Mouse (Mus musculus) liver, embryonic 15.5 days (tissue): ENCODE measurements around the gene Dis3l2. TPM values are rescaled to one million over a fixed set of nuclear protein-coding genes. Genes with fewer than 3 reads are reported as not detected.

Experiments
- ATAC-seq: fragments of 200-750 bp; cut with Nextera tagmentation; 2 replicates; pipeline ENCODE4 v1.8.0; 2017; ENCODE audit warnings: moderate number of reproducible peaks, mild to moderate bottlenecking, moderate library complexity; ENCODE audit not compliant: insufficient read depth
- H3K27ac ChIP-seq: fragments of 300-500 bp; sonication (generic); replicated peaks from 2 replicates; pipeline ENCODE4 v1.5.1; 2015; ENCODE audit warnings: mild to moderate bottlenecking, inconsistent platforms
- H3K27me3 ChIP-seq: fragments of 300-500 bp; sonication (generic); 2 replicates; pipeline ENCODE4 v1.6.1; 2015; ENCODE audit warnings: mild to moderate bottlenecking, inconsistent platforms
- H3K36me3 ChIP-seq: fragments of 300-500 bp; sonication (generic); replicated peaks from 2 replicates; pipeline ENCODE4 v1.6.1; 2015; ENCODE audit warnings: moderate library complexity, mild to moderate bottlenecking, inconsistent platforms
- H3K4me1 ChIP-seq: fragments of 300-500 bp; sonication (generic); replicated peaks from 2 replicates; pipeline ENCODE4 v1.6.1; 2015; ENCODE audit warnings: inconsistent platforms
- H3K4me2 ChIP-seq: fragments of 300-500 bp; sonication (generic); 2 replicates; pipeline ENCODE4 v1.6.1; 2015; ENCODE audit warnings: moderate library complexity, mild to moderate bottlenecking, inconsistent platforms
- H3K4me3 ChIP-seq: fragments of 300-500 bp; sonication (generic); replicated peaks from 2 replicates; pipeline ENCODE4 v1.5.1; 2015; ENCODE audit warnings: mild to moderate bottlenecking, inconsistent platforms
- H3K9ac ChIP-seq: fragments of 300-500 bp; sonication (generic); 2 replicates; pipeline ENCODE4 v1.6.1; 2015; ENCODE audit warnings: moderate library complexity, mild to moderate bottlenecking, inconsistent platforms
- H3K9me3 ChIP-seq: fragments of 300-500 bp; sonication (generic); replicated peaks from 2 replicates; pipeline ENCODE4 v1.6.1; 2016; ENCODE audit warnings: inconsistent platforms
- WGBS: fragments of 180-500 bp; shearing (Covaris S2); methylation state at CpG from one replicate; pipeline ENCODE4 v1.1.7; 2015; ENCODE audit warnings: mixed read lengths; ENCODE audit not compliant: insufficient replicate concordance; 5-methylcytosine and 5-hydroxymethylcytosine counted together
- polyA plus RNA-seq: library from polyadenylated mRNA; unstranded; fragments of >200 nt; fragmentation: Nextera tagmentation; extraction: Ambion mirVana; gene quantifications from 2 replicates; pipeline ENCODE4 v1.2.1, GENCODE M21; 2015

Dis3l2 gene
- polyA plus RNA-seq = 8.5 and 10.0 TPM in 2 replicates

DNA sequence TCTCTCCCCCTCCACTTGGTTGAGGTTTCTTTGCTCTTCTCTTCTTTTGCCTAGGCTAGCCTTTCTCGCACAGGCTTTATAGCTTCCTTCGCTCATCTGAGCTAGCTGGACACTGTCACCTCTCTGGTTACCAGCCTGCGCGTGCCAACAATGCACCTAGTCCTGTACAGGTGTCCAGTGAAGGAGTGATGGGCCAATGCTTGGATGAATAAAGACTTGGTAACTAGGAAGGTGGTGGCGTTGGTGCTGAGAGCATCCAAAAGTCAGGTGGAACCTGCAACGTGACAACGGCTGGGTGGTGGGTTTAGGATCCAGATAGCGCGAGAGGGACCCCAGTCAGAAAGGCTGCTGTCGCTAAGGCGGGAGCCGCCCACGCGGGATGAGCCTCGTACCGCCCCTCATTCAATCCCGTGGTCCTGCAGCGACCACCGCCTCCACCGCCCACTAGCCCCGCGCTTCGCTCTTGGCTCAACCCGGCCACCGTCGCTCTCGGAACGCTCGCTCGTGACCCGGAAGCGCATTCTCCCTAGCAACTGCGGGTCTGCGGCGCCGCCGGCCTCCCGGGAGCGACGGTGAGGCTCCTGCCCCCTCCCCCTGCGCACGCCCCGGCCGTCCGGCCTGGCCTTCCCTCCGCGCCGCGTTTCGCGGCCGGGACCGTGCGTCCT, at the start of gene Dis3l2:
Gene Dis3l2 (plus strand): TSS at position 509 of the 665 bp plus-strand sequence.
- no peaks in the 10 kb centered on the region for H3K9me3 ChIP-seq
- peaks cover 37% of the 10 kb centered on the region for H3K4me1 ChIP-seq
- H3K27ac ChIP-seq = peak within 1 kb of the TSS; percentile 82
- no peaks in the 10 kb centered on the region for H3K36me3 ChIP-seq
- H3K4me2 ChIP-seq = peak within 1 kb of the TSS; percentile 78
- 3% methylated on average over 54 of the region's 54 CpGs for WGBS
- H3K27me3 ChIP-seq = no peaks in the 10 kb centered on the region
- peak within 1 kb of the TSS; percentile 76 for H3K9ac ChIP-seq
- ATAC-seq = peak; percentile 83
- peak within 1 kb of the TSS; percentile 84 for H3K4me3 ChIP-seq

DNA sequence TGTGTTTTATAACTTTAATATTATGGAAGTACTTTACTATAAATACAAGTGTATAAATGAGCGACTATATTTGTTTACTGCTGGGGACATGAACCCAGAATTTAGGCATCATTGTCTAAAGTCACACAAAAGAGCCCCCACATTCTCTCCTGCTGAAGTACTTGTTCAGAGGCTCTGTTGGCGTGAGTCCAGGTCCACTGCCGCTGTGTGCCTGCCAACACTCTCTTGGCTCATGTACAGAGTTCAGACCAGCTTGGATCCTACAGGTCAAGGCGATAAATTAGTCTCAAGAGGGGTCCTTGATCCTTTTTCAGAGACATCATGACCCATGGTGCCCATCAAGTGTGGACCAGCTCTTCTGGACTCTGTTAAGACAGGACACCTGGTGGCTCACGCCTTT, 46.5 kb upstream of the Dis3l2 start:
- no peak for ATAC-seq
- H3K27me3 ChIP-seq = 0 out of 2 replicates have a peak, but pooled peaks cover 3% of the 10 kb centered on the region
- 66% methylated on average over 5 of the region's 5 CpGs for WGBS
- H3K4me1 ChIP-seq = no peaks in the 10 kb centered on the region
- H3K27ac ChIP-seq = no peak overlapping the region
- H3K36me3 ChIP-seq = no peaks in the 10 kb centered on the region
- H3K4me3 ChIP-seq = no peak overlapping the region
- H3K9me3 ChIP-seq = no peaks in the 10 kb centered on the region
- no peak overlapping the region for H3K4me2 ChIP-seq
- H3K9ac ChIP-seq = no peak overlapping the region

DNA sequence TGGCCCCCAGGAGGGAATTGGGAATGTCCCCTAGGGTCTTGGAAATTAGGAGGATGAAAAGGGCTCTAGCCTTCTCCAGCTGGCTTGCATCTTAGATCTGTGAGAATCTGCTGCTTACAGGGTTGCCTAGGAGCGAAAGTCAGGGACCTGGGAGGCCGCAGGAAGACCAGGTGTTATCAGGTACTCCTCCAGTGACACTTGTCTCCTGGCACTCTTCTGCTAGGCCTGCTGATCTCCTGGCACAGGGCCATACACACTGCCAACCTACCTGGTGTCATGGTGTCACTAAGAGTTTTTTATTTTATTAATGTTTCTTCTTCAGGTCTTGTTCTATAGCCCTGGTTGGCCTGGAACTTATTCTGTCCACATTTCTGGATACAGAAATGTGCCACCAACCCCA, 38.5 kb upstream of the Dis3l2 start:
- H3K4me1 ChIP-seq = peaks cover 5% of the 10 kb centered on the region
- H3K4me3 ChIP-seq = no peak overlapping the region
- no peak for ATAC-seq
- H3K27me3 ChIP-seq = peaks cover 34% of the 10 kb centered on the region
- 41% methylated on average over 2 of the region's 2 CpGs for WGBS
- no peak overlapping the region for H3K4me2 ChIP-seq
- H3K9me3 ChIP-seq = no peaks in the 10 kb centered on the region
- no peak overlapping the region for H3K27ac ChIP-seq
- no peak overlapping the region for H3K9ac ChIP-seq
- H3K36me3 ChIP-seq = no peaks in the 10 kb centered on the region

DNA sequence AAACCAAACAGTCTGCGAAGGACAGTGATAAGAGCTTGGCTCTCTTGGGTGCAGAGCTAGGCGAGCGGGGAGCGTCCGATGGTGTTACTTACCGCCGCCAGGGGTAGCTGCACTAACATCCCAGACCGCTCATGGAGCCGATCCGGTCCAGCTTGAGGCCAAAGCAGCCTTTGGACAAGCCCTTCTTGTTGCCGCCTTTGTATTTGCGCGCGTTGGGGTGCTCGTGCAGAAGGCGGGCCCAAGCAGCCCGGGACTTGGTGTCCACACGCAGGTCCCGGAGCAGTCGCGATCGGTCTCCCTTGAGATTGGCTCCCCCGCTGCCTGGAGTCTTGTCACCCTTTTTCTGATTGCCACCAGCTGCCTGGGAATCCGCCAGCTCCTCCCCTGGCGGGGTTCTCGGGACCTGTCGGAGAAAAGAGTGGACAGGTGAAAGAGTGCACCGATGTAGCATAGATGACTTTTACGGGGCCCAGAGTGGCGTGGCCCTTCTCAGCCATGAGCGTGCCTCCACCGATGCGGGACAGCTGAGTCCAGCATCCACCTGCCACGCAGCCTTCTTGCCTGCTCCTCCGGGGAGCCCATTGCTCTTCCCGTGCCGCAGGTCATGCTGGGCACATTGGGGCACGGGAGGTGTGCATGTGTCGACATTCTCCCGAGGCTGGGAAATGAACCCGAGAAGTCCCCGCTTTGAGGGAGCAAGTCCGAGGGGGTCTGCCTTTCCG, 33.9 kb upstream of the Dis3l2 start:
- Histone ChIP-seq H3K36me3 (no peaks in the 10 kb centered on the region), H3K4me1 (peaks cover 13% of the 10 kb centered on the region), H3K27me3 (peaks cover 65% of the 10 kb centered on the region), H3K9ac (no peak overlapping the region), H3K4me2 (peak overlapping the region; percentile 73), H3K9me3 (no peaks in the 10 kb centered on the region), H3K27ac (no peak overlapping the region), H3K4me3 (peak overlapping the region; percentile 42)
- ATAC-seq = no peak
- WGBS = under 1% methylated on average over 44 of the region's 44 CpGs

DNA sequence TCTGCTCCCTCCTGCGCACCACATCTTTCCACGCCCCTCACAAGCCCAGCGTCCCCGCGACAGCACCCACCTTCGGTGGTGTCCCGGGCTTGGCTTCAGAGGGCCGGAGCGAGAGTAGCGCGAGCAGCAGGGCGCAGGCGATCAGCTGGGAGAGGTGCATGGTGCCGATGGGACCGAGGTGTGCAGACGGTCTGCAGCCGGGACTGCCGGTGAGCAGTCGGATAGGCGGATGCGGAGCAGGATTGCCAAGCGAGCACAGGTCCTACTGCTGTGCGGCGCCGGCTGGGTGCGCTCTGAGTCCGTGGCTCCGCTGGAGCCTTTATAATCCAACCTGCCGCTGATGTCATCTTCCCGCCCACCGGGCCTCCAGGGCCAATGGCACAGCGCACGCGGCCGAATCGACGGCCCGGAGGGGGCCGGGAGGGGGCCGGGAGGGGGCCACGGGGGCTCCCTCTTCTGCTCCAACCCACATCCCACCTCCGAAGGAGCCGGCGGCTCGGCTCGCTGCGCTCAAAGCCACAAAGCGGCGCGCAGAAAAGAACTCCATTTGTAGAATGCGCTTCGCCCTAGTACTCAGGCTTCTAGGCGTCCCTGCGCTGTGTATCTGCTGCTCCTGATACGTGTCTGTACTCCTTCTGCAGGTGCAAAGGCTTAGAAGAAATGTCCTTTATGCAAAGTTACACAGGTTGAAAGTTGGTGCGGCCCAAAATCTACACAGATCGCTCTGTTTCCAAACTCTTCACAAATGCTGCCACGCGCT, 33.1 kb upstream of the Dis3l2 start, which contains the start of gene Nppc:
Gene Nppc (minus strand): TSS at position 293 of the 760 bp plus-strand sequence.
- 5% methylated on average over 59 of the region's 59 CpGs for WGBS
- H3K9me3 ChIP-seq = no peaks in the 10 kb centered on the region
- peak within 1 kb of the TSS; percentile 73 for H3K4me2 ChIP-seq
- peak; percentile 64 for ATAC-seq
- H3K4me3 ChIP-seq = peak within 1 kb of the TSS; percentile 42
- no peaks in the 10 kb centered on the region for H3K36me3 ChIP-seq
- H3K27me3 ChIP-seq = peaks cover 70% of the 10 kb centered on the region
- H3K4me1 ChIP-seq = peaks cover 13% of the 10 kb centered on the region
- no peak within 1 kb of the TSS for H3K27ac ChIP-seq
- H3K9ac ChIP-seq = no peak within 1 kb of the TSS

DNA sequence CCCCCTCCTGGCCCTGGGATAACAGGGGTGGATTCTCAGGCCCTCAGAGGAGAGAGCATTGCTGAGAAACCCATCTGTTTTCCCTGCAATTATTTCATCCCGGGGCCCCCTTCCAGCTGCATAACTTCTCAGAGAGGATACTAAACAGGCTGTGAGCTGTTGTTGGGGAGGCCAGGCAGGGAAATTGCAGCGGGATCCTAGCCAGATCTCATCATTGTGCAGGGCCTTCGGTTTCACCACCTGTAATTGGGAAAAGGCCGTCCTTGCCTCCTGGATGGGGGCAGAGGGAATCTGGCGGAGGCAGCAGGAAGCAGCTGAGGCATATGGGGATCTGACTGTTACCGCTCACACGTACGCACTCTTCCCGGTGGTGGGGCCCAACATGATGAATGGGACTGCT, 29.2 kb upstream of the Dis3l2 start:
- no peak for ATAC-seq
- peaks cover 45% of the 10 kb centered on the region for H3K27me3 ChIP-seq
- H3K36me3 ChIP-seq = no peaks in the 10 kb centered on the region
- H3K4me3 ChIP-seq = no peak overlapping the region
- peaks cover 13% of the 10 kb centered on the region for H3K4me1 ChIP-seq
- no peak overlapping the region for H3K4me2 ChIP-seq
- H3K27ac ChIP-seq = no peak overlapping the region
- no peak overlapping the region for H3K9ac ChIP-seq
- WGBS = 64% methylated on average over 9 of the region's 9 CpGs
- H3K9me3 ChIP-seq = no peaks in the 10 kb centered on the region

DNA sequence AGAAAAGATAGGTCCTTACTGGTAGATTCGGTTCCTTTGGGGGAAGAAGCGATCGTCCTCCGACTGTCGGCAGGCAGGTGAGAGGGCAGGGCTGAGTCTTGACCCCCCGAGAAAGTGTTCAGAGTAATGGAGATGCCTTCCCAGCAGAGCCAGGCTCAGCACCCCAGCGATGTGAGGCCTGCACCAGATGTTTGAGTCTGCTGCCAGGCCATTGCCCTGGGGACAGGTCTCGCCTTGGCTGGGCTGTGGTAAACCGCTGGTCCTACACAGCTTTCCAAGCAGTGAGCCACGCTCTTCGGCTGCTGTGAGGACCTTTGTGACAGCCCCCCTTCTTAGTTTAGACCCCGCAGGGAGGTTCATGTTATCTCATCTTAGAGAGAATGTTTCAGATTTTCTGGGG, 28.5 kb upstream of the Dis3l2 start:
- Histone ChIP-seq H3K9me3 (no peaks in the 10 kb centered on the region), H3K9ac (no peak overlapping the region), H3K4me1 (peaks cover 7% of the 10 kb centered on the region), H3K27me3 (peaks cover 37% of the 10 kb centered on the region), H3K27ac (no peak overlapping the region), H3K36me3 (no peaks in the 10 kb centered on the region), H3K4me3 (no peak overlapping the region), H3K4me2 (no peak overlapping the region)
- ATAC-seq = no peak
- WGBS = 62% methylated on average over 12 of the region's 12 CpGs

DNA sequence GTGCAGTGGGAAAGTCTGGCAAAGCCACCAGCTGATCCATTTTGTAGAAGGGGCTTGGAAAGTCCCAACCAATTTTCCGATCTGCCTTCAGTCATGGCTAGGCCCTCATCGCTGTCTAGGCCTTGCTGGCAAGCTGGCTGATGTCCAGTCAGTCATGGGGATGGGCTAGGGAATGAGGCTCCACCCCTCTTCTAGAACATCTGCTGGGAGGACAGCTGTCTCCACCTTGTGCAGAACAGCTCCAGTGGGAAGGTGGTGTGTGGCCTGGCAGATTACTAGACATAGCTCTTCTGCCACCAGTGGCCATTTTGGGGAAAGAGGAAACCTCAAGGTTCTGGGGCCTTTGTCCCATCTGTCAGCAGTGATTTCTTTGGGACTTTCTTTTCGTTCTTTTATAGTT, 26.0 kb upstream of the Dis3l2 start:
- Histone ChIP-seq H3K9ac (no peak overlapping the region), H3K36me3 (no peaks in the 10 kb centered on the region), H3K27me3 (peaks cover 20% of the 10 kb centered on the region), H3K4me3 (no peak overlapping the region), H3K9me3 (no peaks in the 10 kb centered on the region), H3K4me1 (no peaks in the 10 kb centered on the region), H3K4me2 (no peak overlapping the region), H3K27ac (no peak overlapping the region)
- WGBS = 57% methylated on average over 3 of the region's 3 CpGs
- ATAC-seq = no peak

DNA sequence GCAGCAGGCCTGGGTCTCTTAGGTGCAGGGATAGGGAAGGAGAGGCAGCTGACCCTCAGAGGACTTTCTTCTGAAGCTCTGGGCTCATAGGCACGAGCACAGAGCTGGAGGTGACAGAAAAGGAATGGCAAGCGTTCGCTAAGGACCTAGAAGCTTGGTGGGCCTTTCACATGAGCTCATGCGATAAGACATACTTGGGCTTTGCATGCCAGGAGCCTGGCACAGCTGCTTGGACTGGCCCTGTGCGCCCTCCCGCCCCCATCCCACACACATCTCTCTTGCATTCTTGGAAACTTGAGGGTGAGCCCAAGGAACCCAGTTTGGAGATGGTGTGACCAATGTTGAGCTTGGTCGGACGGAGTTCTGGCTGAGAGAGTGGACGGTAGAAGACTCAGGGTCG, 24.9 kb upstream of the Dis3l2 start:
- no peak for ATAC-seq
- Histone ChIP-seq H3K27me3 (peaks cover 17% of the 10 kb centered on the region), H3K9me3 (no peaks in the 10 kb centered on the region), H3K4me2 (no peak overlapping the region), H3K4me3 (no peak overlapping the region), H3K36me3 (no peaks in the 10 kb centered on the region), H3K27ac (no peak overlapping the region), H3K9ac (no peak overlapping the region), H3K4me1 (no peaks in the 10 kb centered on the region)
- 67% methylated on average over 10 of the region's 10 CpGs for WGBS

DNA sequence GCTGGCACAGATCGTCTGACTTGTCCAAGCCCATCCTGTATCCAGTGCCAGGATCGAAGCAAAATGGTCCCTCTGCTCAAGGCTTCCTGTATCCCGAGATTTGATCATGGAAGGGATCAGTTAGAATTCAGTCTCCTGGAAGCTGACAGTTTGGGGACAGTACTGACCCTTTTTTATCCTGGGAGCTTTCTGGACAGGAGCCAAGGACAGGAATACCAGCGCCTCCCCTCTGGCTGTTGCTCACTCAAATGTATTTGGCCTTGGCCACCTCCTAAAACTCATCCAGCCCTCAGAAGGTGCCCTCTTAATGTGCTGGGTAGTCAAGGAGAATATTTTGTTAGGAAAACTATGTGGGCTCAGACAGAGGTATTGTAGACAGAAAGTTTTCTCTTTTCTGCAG, 16.4 kb upstream of the Dis3l2 start:
- H3K27me3 ChIP-seq = peaks cover 10% of the 10 kb centered on the region
- H3K36me3 ChIP-seq = no peaks in the 10 kb centered on the region
- H3K9me3 ChIP-seq = no peaks in the 10 kb centered on the region
- no peak for ATAC-seq
- 48% methylated on average over 4 of the region's 4 CpGs for WGBS
- no peak overlapping the region for H3K4me3 ChIP-seq
- no peak overlapping the region for H3K9ac ChIP-seq
- no peak overlapping the region for H3K4me2 ChIP-seq
- no peak overlapping the region for H3K27ac ChIP-seq
- no peaks in the 10 kb centered on the region for H3K4me1 ChIP-seq

DNA sequence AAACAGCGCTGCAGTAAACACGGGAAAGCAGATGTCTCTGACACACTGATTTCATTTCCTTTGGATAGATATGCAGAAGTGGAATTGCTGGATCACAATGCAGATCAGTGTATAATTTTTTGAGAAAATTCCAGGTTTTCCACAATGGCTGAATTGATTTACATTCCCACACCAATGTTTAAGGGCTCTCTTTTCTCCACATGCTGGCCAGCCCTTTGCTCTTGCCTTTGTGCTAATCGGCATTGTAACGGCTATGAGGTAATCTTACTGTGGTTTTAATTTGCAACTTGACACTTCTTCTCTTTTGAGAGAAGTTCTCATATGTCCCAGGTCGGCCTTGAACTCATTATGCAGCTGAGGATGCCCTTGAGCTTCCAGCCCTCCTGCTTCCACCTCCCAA, 12.6 kb upstream of the Dis3l2 start:
- no peaks in the 10 kb centered on the region for H3K4me1 ChIP-seq
- H3K9ac ChIP-seq = no peak overlapping the region
- H3K27me3 ChIP-seq = no peaks in the 10 kb centered on the region
- WGBS = 56% methylated on average over 5 of the region's 5 CpGs
- no peak overlapping the region for H3K4me2 ChIP-seq
- no peak overlapping the region for H3K27ac ChIP-seq
- H3K36me3 ChIP-seq = no peaks in the 10 kb centered on the region
- H3K9me3 ChIP-seq = no peaks in the 10 kb centered on the region
- no peak for ATAC-seq
- H3K4me3 ChIP-seq = no peak overlapping the region
